Mouse (Mus musculus) midbrain, embryonic 12.5 days (tissue): ENCODE data around the gene Cbln3. TPM values are rescaled to one million over a fixed set of nuclear protein-coding genes. Genes with fewer than 3 reads are reported as not detected.

ENCODE experiments used
- ATAC-seq: fragments of 200-750 bp; cut with Nextera tagmentation; 2 replicates; pipeline ENCODE4 v1.8.0; 2017; ENCODE audit warnings: low read depth, moderate TSS enrichment, moderate library complexity; ENCODE audit not compliant: low FRiP score
- H3K27ac ChIP-seq: fragments of 300-500 bp; sonication (generic); replicated peaks from 2 replicates; pipeline ENCODE4 v1.5.1; 2016; ENCODE audit warnings: mild to moderate bottlenecking
- H3K27me3 ChIP-seq: fragments of 300-500 bp; sonication (generic); 2 replicates; pipeline ENCODE4 v1.6.1; 2016; ENCODE audit warnings: mild to moderate bottlenecking
- H3K36me3 ChIP-seq: fragments of 300-500 bp; sonication (generic); 2 replicates; pipeline ENCODE4 v1.6.1; 2016
- H3K4me1 ChIP-seq: fragments of 300-500 bp; sonication (generic); 2 replicates; pipeline ENCODE4 v1.6.1; 2016
- H3K4me2 ChIP-seq: fragments of 300-500 bp; sonication (generic); replicated peaks from 2 replicates; pipeline ENCODE4 v1.6.1; 2016; ENCODE audit warnings: mild to moderate bottlenecking, moderate library complexity
- H3K4me3 ChIP-seq: fragments of 300-500 bp; sonication (generic); 2 replicates; pipeline ENCODE4 v1.5.1; 2016; ENCODE audit warnings: mild to moderate bottlenecking
- H3K9ac ChIP-seq: fragments of 300-500 bp; sonication (generic); replicated peaks from 2 replicates; pipeline ENCODE4 v1.6.1; 2016; ENCODE audit warnings: mild to moderate bottlenecking, moderate library complexity
- H3K9me3 ChIP-seq: fragments of 300-500 bp; sonication (generic); 2 replicates; pipeline ENCODE4 v1.6.1; 2016; ENCODE audit warnings: mild to moderate bottlenecking
- WGBS: fragments of 180-500 bp; shearing (Covaris S2); methylation state at CpG from one replicate; pipeline ENCODE4 v1.1.7; 2016; 5-methylcytosine and 5-hydroxymethylcytosine counted together
- polyA plus RNA-seq: library from polyadenylated mRNA; unstranded; fragments of >200 nt; fragmentation: Nextera tagmentation; extraction: Ambion mirVana; gene quantifications from 2 replicates; pipeline ENCODE4 v1.2.1, GENCODE M21; 2016

Gene Cbln3
- polyA plus RNA-seq, 1 experiment from 2014 or later = 0.15 TPM

DNA sequence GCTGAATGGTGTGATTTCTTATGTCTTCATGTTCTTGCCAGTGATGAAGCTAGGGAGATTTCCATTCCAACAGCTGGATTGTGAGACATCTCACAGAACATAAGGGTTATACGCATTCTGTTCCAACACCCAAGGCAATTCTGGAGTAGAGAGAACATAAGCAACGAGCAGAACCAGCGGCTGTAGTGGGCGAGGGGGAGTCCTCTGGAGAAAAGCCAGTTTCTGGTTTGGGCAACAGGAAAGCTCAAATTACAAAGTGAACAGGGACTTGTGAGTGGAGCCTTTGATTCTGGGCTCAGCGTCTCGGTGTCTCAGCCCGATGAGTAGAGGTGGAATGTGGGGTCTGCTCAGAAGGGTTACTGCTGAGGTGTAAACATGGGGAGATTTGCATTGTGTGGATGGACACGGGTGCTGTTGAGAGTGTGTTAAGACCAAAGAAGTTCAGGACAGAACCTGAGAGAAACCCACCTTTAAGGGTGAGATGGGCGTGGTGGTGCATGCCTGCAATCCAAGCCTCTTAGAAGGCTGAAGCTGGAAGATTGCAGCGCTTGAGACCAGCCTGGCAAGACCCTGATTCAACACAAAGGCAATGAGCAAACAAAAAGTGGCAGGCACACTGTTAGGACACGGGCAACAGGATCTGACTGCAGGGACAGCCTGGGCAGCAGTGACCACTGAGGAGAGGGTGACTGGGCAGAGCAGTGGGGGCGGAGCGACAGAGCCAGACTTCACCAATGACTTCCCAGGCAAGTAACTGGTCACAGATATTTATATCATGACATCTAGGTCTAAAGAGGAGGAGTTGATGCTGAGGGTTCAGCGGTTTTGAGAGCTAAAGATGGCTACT is 6.5 kb downstream of the Cbln3 start:
- Histone ChIP-seq H3K9ac (no peak overlapping the region), H3K27ac (no peak overlapping the region), H3K4me1 (peaks cover 12% of the 10 kb centered on the region; the same call in 1 of the 2 replicates), H3K4me2 (no peak overlapping the region), H3K9me3 (no peaks in the 10 kb centered on the region), H3K27me3 (peaks cover 4% of the 10 kb centered on the region), H3K36me3 (peaks cover 3% of the 10 kb centered on the region; the same call in 1 of the 2 replicates), H3K4me3 (no peak overlapping the region)
- 39% methylated on average over 14 of the region's 14 CpGs for WGBS
- ATAC-seq = no peak

DNA sequence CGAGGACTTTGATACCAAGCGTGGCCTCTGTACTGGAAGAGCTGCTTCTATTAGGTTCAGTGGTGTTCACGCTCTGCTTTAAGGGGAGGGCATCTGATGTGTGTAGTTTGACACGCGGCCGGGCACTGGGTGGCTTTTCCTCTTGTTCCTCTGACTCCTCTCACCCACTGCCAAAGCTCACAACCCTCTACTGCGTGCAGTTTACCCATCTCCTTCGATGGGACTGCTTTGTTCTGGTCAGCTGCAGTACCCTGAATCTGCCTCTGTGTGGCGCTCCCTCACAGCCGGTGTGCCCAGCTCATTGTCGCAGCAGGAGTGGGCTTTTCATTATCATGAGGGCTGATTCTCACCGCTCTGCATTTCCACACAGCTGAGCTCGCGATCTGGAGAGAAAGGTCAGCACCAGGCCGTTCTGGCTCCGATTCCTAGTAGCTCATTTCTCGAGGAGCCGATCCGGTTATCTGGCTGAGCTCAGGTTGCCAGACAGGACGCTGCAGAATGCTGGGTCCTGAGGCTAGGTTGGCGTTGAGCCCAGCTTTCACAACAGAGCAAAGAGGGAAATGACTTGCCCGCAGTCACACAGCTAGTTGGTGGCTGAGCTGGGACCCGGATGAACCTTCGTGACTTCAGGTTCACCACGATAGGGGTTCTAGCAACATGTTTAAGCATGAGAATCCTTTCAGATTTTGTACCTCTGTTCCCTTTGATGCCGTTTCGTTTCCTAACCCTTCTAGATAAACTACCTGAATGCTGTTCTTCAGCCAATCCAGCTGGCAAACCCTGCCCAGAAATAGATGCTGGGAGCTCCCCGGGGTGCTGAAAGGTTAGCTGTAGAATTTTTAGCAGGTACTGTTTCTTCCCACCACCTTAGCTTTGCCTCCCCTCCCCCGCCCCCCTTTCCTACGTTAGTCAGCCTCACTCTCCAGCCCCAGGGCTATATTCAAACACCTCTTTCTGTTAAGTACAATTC is 10.2 kb downstream of the Cbln3 start:
- WGBS = 15% methylated on average over 30 of the region's 30 CpGs
- Histone ChIP-seq H3K9ac (peak overlapping the region; percentile 7; the same call in 1 of the 2 replicates), H3K27ac (peak overlapping the region; percentile 56)

DNA sequence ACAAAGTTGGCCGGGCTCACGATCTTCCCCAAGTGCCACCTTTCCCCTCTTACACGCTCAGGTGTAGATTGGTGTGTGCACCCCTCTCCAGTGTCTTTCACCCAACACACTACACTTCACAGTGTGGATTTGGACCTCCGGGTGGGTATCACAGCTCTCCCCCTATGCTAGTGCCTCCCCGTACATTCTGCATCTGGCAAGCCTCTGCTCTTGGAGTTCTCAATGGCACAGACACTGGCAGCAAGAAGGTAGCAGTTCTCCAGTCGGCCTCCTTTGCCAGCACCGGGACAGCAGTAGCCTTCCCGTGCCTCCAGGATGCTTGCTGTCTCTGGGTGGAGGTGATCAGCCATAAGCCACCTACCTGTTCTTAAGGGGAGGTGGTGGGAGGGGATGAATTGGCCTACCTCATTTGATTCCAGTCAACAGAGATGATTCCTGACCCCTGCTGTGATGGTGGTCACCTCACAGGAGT is 10.9 kb downstream of the Cbln3 start:
- H3K9me3 ChIP-seq = no peaks in the 10 kb centered on the region
- peaks cover 12% of the 10 kb centered on the region; the same call in 1 of the 2 replicates for H3K4me1 ChIP-seq
- H3K4me3 ChIP-seq = no peak overlapping the region
- peak; percentile 20; the same call in 1 of the 2 replicates for ATAC-seq
- no peaks in the 10 kb centered on the region for H3K27me3 ChIP-seq
- WGBS = 79% methylated on average over 8 of the region's 8 CpGs
- no peak overlapping the region for H3K4me2 ChIP-seq
- H3K36me3 ChIP-seq = peaks cover 45% of the 10 kb centered on the region
- 0 out of 2 replicates have a peak overlapping the region, but pooled peaks have one; percentile 7 for H3K9ac ChIP-seq
- peak overlapping the region; percentile 56; the same call in 1 of the 2 replicates for H3K27ac ChIP-seq

More for the DNA sequence above, 10.2 kb downstream of the Cbln3 start:
- Histone ChIP-seq H3K4me1 (peaks cover 12% of the 10 kb centered on the region; the same call in 1 of the 2 replicates), H3K27me3 (no peaks in the 10 kb centered on the region), H3K9me3 (no peaks in the 10 kb centered on the region), H3K4me3 (peak overlapping the region; percentile 15), H3K4me2 (peak overlapping the region; percentile 36), H3K36me3 (peaks cover 38% of the 10 kb centered on the region)
- ATAC-seq = peak; percentile 71

DNA sequence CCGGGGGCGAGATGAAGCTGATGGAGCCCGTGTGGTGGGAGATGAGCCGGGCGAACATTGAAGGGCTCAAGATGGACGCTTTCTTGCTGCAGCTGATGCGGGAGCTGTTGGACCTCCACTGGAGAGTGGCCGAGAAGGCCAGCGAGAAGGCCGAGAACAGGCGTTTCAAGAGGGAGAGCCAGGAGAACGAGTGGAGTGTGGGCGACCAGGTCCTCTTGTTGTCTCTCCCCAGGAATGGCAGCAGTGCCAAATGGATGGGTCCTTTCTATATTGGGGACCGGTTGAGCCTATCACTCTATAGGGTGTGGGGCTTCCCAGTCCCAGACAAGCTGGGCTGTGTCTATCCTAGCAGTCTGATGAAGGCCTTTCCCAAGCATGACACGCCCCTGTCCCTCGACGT is 11.6 kb downstream of the Cbln3 start:
- WGBS = 91% methylated on average over 17 of the region's 17 CpGs
- Histone ChIP-seq H3K4me3 (no peak overlapping the region), H3K27me3 (no peaks in the 10 kb centered on the region), H3K27ac (no peak overlapping the region), H3K9ac (no peak overlapping the region), H3K4me1 (peaks cover 12% of the 10 kb centered on the region; the same call in 1 of the 2 replicates), H3K4me2 (no peak overlapping the region), H3K9me3 (no peaks in the 10 kb centered on the region), H3K36me3 (peaks cover 52% of the 10 kb centered on the region)
- ATAC-seq = no peak

DNA sequence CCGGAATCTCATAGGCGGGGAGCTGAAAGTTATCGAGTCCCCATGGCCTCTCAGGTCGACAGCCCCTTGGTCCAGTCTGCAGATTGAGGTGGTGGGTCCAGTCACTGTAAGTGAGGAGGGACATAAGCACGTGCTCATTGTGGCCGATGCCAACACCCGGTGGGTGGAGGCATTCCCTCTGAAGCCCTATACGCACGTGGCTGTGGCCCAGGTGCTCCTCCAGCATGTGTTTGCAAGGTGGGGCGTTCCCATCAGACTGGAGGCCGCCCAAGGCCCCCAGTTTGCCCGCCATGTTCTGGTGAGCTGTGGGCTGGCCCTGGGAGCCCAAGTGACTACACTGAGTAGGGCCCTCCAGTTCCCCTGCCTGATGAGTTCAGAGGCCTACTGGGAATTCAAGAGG is 12.2 kb downstream of the Cbln3 start:
- 91% methylated on average over 12 of the region's 12 CpGs for WGBS
- H3K9me3 ChIP-seq = no peaks in the 10 kb centered on the region
- no peak for ATAC-seq
- H3K27ac ChIP-seq = no peak overlapping the region
- peaks cover 53% of the 10 kb centered on the region for H3K36me3 ChIP-seq
- H3K4me1 ChIP-seq = peaks cover 12% of the 10 kb centered on the region; the same call in 1 of the 2 replicates
- no peaks in the 10 kb centered on the region for H3K27me3 ChIP-seq
- H3K9ac ChIP-seq = no peak overlapping the region
- H3K4me2 ChIP-seq = no peak overlapping the region
- no peak overlapping the region for H3K4me3 ChIP-seq

DNA sequence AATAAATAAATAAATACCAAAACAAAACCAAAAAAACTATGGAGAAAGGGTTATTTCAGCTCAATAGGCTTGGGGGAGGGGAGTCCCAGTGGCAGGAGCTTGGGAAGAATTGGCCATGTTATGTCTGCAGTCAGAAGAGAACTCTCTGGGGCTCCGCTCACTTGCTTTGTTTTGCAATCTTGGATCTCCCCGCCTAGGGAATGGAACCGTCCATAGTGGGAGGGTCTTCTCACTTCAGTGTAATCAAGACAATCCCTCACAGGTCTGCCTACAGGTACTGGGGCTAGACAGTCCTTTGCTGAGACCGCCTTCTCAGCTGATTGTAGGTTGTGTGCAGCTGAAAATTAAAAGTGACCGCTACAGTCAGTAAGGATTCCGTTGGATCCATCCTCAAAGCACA is 14.7 kb downstream of the Cbln3 start:
- no peak overlapping the region for H3K4me3 ChIP-seq
- peaks cover 77% of the 10 kb centered on the region for H3K36me3 ChIP-seq
- peaks cover 12% of the 10 kb centered on the region; the same call in 1 of the 2 replicates for H3K4me1 ChIP-seq
- H3K27me3 ChIP-seq = no peaks in the 10 kb centered on the region
- WGBS = 94% methylated on average over 6 of the region's 6 CpGs
- no peak overlapping the region for H3K27ac ChIP-seq
- no peak for ATAC-seq
- no peak overlapping the region for H3K9ac ChIP-seq
- H3K4me2 ChIP-seq = no peak overlapping the region
- H3K9me3 ChIP-seq = no peaks in the 10 kb centered on the region

DNA sequence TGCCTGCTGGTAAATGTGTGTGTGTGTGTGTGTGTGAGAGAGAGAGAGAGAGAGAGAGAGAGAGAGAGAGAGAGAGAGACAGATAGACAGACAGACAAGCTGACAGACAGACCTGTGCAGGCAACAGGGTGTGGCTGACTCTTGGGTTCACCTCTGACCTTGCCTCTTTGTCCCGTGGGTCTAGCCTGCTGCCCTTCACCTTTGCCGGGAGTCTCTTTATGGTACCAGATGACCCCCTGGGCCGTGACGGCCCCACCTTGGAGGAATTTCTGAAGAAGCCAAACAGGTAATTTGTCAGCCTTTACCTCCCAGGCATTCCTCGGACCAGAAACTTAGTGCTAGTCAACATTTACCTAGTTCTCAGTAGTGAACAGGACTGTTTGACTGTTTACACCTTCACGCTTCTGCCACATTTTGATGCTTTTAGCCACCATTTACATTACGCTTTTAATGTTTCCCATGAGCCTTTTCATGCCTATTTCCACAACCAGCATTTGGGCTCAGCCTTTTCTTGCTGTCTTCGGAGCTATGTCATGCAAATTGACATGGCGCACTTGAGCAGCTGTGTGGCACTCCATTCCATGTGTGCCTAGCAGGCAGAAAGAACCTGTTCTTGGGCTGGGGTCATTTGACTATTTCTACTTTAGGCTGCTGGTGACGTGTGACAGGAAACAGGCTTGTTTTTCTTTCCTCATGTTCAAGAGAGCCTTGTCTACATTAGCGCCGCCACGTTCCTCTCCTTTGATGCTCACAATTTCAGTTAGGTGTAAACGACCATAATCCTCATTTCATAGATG is 15.8 kb downstream of the Cbln3 start:
- Histone ChIP-seq H3K36me3 (peaks cover 84% of the 10 kb centered on the region), H3K9me3 (no peaks in the 10 kb centered on the region), H3K27ac (no peak overlapping the region), H3K27me3 (no peaks in the 10 kb centered on the region), H3K4me3 (no peak overlapping the region), H3K9ac (no peak overlapping the region), H3K4me1 (peaks cover 2% of the 10 kb centered on the region; the same call in 1 of the 2 replicates), H3K4me2 (no peak overlapping the region)
- WGBS = 89% methylated on average over 14 of the region's 14 CpGs
- ATAC-seq = no peak

DNA sequence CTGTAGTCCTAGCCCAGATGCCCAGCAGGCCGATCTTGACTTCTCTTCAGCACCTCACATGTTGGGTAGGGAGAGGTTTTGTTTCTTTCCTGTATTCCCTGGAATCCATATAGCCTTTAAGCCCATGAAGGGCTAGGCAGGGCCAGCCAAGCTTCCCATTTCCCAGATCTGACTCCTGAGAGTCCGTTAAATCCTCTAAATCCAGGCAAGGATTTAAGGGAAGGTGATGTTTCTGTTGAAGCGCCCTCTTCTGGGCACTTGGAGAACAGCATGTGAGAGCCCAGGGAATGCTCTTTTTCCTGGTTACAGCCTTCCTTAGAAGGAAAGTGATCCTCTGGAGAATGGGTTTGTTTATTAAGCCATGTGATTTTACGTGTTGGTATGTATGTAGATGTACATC is 17.2 kb downstream of the Cbln3 start:
- WGBS = 37% methylated on average over 4 of the region's 4 CpGs
- peaks cover 79% of the 10 kb centered on the region for H3K36me3 ChIP-seq
- no peak overlapping the region for H3K9ac ChIP-seq
- H3K4me1 ChIP-seq = peaks cover 5% of the 10 kb centered on the region; the same call in 1 of the 2 replicates
- H3K27ac ChIP-seq = no peak overlapping the region
- H3K4me3 ChIP-seq = no peak overlapping the region
- no peak overlapping the region for H3K4me2 ChIP-seq
- H3K27me3 ChIP-seq = no peaks in the 10 kb centered on the region
- ATAC-seq = no peak
- no peaks in the 10 kb centered on the region for H3K9me3 ChIP-seq

DNA sequence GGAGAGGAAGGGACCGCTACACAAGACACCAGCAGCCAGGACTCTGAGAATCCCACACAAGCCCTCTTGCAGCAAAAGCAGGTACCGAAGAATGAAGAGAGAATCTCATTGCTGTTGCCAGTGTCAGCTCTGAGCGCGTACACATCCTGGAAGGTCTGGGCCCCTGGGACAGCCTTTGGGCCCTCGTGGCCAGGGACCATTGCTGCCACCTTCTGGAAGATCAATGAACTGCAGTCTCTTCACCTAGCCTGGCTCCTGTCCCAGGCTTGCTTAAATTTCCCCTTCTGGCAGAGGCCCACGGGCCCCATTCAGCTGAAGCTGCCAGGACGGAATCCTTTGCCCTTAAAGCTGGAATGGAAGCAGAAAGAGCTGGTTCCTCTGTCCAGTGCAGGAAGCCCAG is 20.4 kb downstream of the Cbln3 start:
- 29% methylated on average over 7 of the region's 7 CpGs for WGBS
- Histone ChIP-seq H3K4me1 (peaks cover 15% of the 10 kb centered on the region; the same call in 1 of the 2 replicates), H3K36me3 (peaks cover 54% of the 10 kb centered on the region), H3K4me3 (no peak overlapping the region), H3K9me3 (no peaks in the 10 kb centered on the region), H3K4me2 (no peak overlapping the region), H3K9ac (no peak overlapping the region), H3K27me3 (no peaks in the 10 kb centered on the region), H3K27ac (no peak overlapping the region; the same call in 1 of the 2 replicates)
- ATAC-seq = peak; percentile 55; the same call in 1 of the 2 replicates

DNA sequence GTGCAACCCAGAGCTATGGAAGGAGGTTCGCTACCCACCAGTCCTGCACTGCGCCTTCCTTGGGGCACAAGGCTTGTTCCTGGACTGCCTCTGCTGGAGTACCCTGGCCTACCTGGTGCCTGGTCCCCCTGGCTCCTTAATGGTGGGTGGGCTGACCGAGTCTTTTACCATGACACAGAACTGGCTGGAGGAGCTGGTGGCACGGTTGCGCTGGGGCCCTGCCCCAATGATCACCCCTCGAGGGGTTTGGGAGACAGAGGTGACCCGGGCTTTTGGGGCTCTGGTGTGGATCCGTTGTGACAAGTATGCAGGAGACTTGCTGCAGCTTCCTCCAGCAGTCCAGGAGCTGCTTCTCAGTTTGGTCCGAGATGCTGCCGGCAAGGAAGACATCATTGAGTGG is 21.2 kb downstream of the Cbln3 start:
- WGBS = 88% methylated on average over 10 of the region's 10 CpGs
- H3K4me2 ChIP-seq = no peak overlapping the region
- H3K9me3 ChIP-seq = no peaks in the 10 kb centered on the region
- H3K36me3 ChIP-seq = peaks cover 49% of the 10 kb centered on the region
- ATAC-seq = no peak
- H3K4me1 ChIP-seq = peaks cover 17% of the 10 kb centered on the region
- no peak overlapping the region; the same call in 1 of the 2 replicates for H3K27ac ChIP-seq
- H3K4me3 ChIP-seq = no peak overlapping the region
- H3K9ac ChIP-seq = no peak overlapping the region
- no peaks in the 10 kb centered on the region for H3K27me3 ChIP-seq

DNA sequence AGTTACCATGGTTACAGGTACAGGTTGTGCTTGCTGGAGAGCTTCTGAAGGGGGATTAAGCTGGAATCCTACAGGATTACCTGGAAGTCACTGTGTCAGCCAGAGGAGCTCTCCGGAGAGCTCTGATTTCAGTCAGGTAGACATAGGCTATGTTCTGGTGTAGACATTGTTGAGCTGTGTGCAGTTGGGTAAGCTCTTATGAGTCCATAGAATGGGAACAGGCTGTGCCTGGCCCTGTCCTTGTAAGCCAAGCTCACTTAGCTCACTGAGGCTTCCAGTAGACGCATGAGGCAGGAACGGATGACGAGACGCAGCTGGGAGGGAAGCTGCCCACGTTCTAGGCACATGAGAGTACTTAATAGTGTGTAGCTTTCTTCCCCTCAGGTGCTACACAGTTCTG is 22.0 kb downstream of the Cbln3 start:
- WGBS = 77% methylated on average over 6 of the region's 6 CpGs
- Histone ChIP-seq H3K36me3 (peaks cover 45% of the 10 kb centered on the region), H3K9me3 (no peaks in the 10 kb centered on the region)

More for the DNA sequence above, 22.0 kb downstream of the Cbln3 start:
- no peak overlapping the region for H3K9ac ChIP-seq
- ATAC-seq = no peak
- peaks cover 25% of the 10 kb centered on the region for H3K4me1 ChIP-seq
- H3K27me3 ChIP-seq = no peaks in the 10 kb centered on the region
- no peak overlapping the region for H3K4me3 ChIP-seq
- no peak overlapping the region for H3K4me2 ChIP-seq
- H3K27ac ChIP-seq = no peak overlapping the region; the same call in 1 of the 2 replicates
